Mouse (Mus musculus) lung, postnatal 0 days (tissue): ENCODE measurements around the gene Olfr412.

Experiments used
- CTCF ChIP-seq: IDR thresholded peaks from 2 replicates; pipeline ENCODE4 v1.5.1; 2016; ENCODE audit warnings: antibody characterized with exemption, mild to moderate bottlenecking
- EP300 ChIP-seq: IDR thresholded peaks from 2 replicates; pipeline ENCODE4 v1.6.1; 2016; ENCODE audit warnings: antibody characterized with exemption, mild to moderate bottlenecking, control low read depth

DNA sequence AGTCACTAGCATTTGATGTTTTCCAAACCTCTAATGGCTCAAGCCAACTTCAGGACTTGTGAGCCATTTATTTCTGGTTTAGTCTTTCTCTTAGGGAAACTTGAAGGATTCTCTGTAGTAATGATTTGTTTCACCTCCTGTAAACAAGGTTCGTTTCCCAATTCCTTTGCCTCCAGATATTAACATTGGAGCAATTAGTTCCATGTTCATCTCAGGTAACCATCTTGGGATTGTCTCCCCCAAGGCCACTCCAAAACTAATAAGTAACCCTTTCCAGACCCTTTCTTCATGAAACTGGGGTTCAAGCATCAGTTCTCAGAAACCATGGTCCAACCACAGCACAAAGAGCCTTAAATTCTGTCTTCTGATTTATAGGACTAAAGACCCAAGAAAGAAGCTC is at the start of gene Olfr412:
- no peak for TF ChIP-seq CTCF
- no peak for TF ChIP-seq EP300
